Mouse (Mus musculus): ENCODE measurements around the gene Atg14.
"Not testable (repeated sequence)": the region's sequence is repeated elsewhere in the genome, so short reads cannot be mapped to it uniquely, and the experiment has no call there.

The Atg14 gene

GRCm38 (mm10) chr14:47570549-47570948, at the start of gene Atg14:
TSS of gene Atg14 (minus strand) at chr14:47570649.
- DNase-seq: not testable (repeated sequence)

- DNase-seq: no peak
Observed at GRCm38 (mm10) chr14:47618891-47619290, 48.4 kb upstream of the Atg14 start.

GRCm38 (mm10) chr14:47613254-47613653, 42.8 kb upstream of the Atg14 start:
- DNase-seq: no peak

- peak; percentile 44 for DNase-seq
Observed at GRCm38 (mm10) chr14:47597942-47598388, 27.5 kb upstream of the Atg14 start.

- DNase-seq: no peak
Observed at GRCm38 (mm10) chr14:47594426-47595103, 24.1 kb upstream of the Atg14 start.

GRCm38 (mm10) chr14:47590391-47590975, 20.0 kb upstream of the Atg14 start:
- DNase-seq: no peak

- DNase-seq: no peak
Observed at GRCm38 (mm10) chr14:47589444-47589843, 19.0 kb upstream of the Atg14 start.

- no peak for DNase-seq
Observed at GRCm38 (mm10) chr14:47584346-47584745, 13.9 kb upstream of the Atg14 start.

- DNase-seq: no peak
Observed at GRCm38 (mm10) chr14:47581681-47582080, 11.2 kb upstream of the Atg14 start.

- no peak for DNase-seq
Observed at GRCm38 (mm10) chr14:47581280-47581679, 10.8 kb upstream of the Atg14 start.

GRCm38 (mm10) chr14:47578086-47578485, 7.6 kb upstream of the Atg14 start:
- DNase-seq: peak; percentile 18

- no peak for DNase-seq
Observed at GRCm38 (mm10) chr14:47576687-47577086, 6.2 kb upstream of the Atg14 start.

- DNase-seq: no peak
Observed at GRCm38 (mm10) chr14:47574721-47575120, 4.3 kb upstream of the Atg14 start.

GRCm38 (mm10) chr14:47572707-47573106, 2.3 kb upstream of the Atg14 start:
- DNase-seq: no peak

- DNase-seq: peak; percentile 97
Observed at GRCm38 (mm10) chr14:47567962-47568652, 2.3 kb downstream of the Atg14 start.

- no peak for DNase-seq
Observed at GRCm38 (mm10) chr14:47563106-47563505, 7.3 kb downstream of the Atg14 start.

GRCm38 (mm10) chr14:47562530-47562929, 7.9 kb downstream of the Atg14 start:
- DNase-seq: no peak

GRCm38 (mm10) chr14:47560714-47561113, 9.7 kb downstream of the Atg14 start:
- DNase-seq: no peak

- no peak for DNase-seq
Observed at GRCm38 (mm10) chr14:47555225-47555624, 15.2 kb downstream of the Atg14 start.

GRCm38 (mm10) chr14:47554236-47554635, 16.2 kb downstream of the Atg14 start:
- DNase-seq: no peak

- DNase-seq: no peak
Observed at GRCm38 (mm10) chr14:47553380-47553779, 17.1 kb downstream of the Atg14 start.

GRCm38 (mm10) chr14:47551668-47552067, 18.8 kb downstream of the Atg14 start:
- DNase-seq: no peak

- no peak for DNase-seq
Observed at GRCm38 (mm10) chr14:47544877-47545276, 25.6 kb downstream of the Atg14 start.

GRCm38 (mm10) chr14:47544286-47544685, 26.2 kb downstream of the Atg14 start:
- DNase-seq: no peak

All from cerebellum, adult 8-10 months (tissue).